Mouse (Mus musculus) intestine, postnatal 0 days (tissue): ENCODE measurements around the gene Prkaa1. TPM values are rescaled to one million over a fixed set of nuclear protein-coding genes. Genes with fewer than 3 reads are reported as not detected.

Experiments used
- ATAC-seq: fragments of 200-750 bp; cut with Nextera tagmentation; 2 replicates; pipeline ENCODE4 v1.8.0; 2017; ENCODE audit warnings: mild to moderate bottlenecking, moderate TSS enrichment, moderate library complexity
- H3K27ac ChIP-seq: fragments of 300-500 bp; sonication (generic); 2 replicates; pipeline ENCODE4 v1.5.1; 2014; ENCODE audit warnings: mild to moderate bottlenecking, low read depth, low read length, moderate library complexity
- H3K27me3 ChIP-seq: fragments of 300-500 bp; sonication (generic); replicated peaks from 2 replicates; pipeline ENCODE4 v1.6.1; 2014; ENCODE audit warnings: low read length, mixed read lengths; ENCODE audit not compliant: control insufficient read depth, insufficient read depth
- H3K36me3 ChIP-seq: fragments of 300-500 bp; sonication (generic); 2 replicates; pipeline ENCODE4 v1.6.1; 2014; ENCODE audit warnings: mild to moderate bottlenecking, moderate library complexity; ENCODE audit not compliant: control insufficient read depth, insufficient read depth
- H3K4me1 ChIP-seq: fragments of 300-500 bp; sonication (generic); replicated peaks from 2 replicates; pipeline ENCODE4 v1.6.1; 2014; ENCODE audit warnings: antibody characterized with exemption, low read length, mixed read lengths; ENCODE audit not compliant: control insufficient read depth, insufficient read depth
- H3K4me2 ChIP-seq: fragments of 300-500 bp; sonication (generic); replicated peaks from 2 replicates; pipeline ENCODE4 v1.6.1; 2014; ENCODE audit warnings: low read depth, mild to moderate bottlenecking, moderate library complexity
- H3K4me3 ChIP-seq: fragments of 300-500 bp; sonication (generic); 2 replicates; pipeline ENCODE4 v1.5.1; 2014; ENCODE audit warnings: low read depth, low read length
- H3K9ac ChIP-seq: fragments of 300-500 bp; sonication (generic); 2 replicates; pipeline ENCODE4 v1.6.1; 2014; ENCODE audit warnings: mild to moderate bottlenecking, low read depth, low read length
- H3K9me3 ChIP-seq: fragments of 300-500 bp; sonication (generic); 2 replicates; pipeline ENCODE4 v1.6.1; 2016; ENCODE audit warnings: mixed run types; ENCODE audit not compliant: control insufficient read depth
- CTCF ChIP-seq: sonication (generic); IDR thresholded peaks from 2 replicates; pipeline ENCODE4 v1.5.1; 2016; ENCODE audit warnings: low read depth, mild to moderate bottlenecking, control low read depth, antibody characterized with exemption, moderate library complexity
- WGBS: fragments of 180-500 bp; shearing (Covaris S2); extraction: QIAGEN DNeasy Blood & Tissue Kit; methylation state at CpG from one replicate; pipeline ENCODE4 v1.1.7; 2014; 5-methylcytosine and 5-hydroxymethylcytosine counted together
- polyA plus RNA-seq: library from polyadenylated mRNA; unstranded; fragments of >200 nt; fragmentation: Nextera tagmentation; extraction: Ambion mirVana; gene quantifications from 2 replicates; pipeline ENCODE4 v1.2.1, GENCODE M21; 2015

Gene Prkaa1
- 16.6 and 17.8 TPM in 2 replicates for polyA plus RNA-seq

GRCm38 (mm10) chr15:5143361-5144020, at the start of gene Prkaa1:
Gene Prkaa1, plus strand, starts transcription at chr15:5143861.
- Histone ChIP-seq H3K27me3 (no peaks in the 10 kb centered on the region), H3K9ac (peak within 1 kb of the TSS; percentile 91), H3K9me3 (no peaks in the 10 kb centered on the region), H3K4me1 (peaks cover 9% of the 10 kb centered on the region; the same call in 1 of the 2 replicates), H3K4me3 (peak within 1 kb of the TSS; percentile 99), H3K27ac (peak within 1 kb of the TSS; percentile 80), H3K4me2 (peak within 1 kb of the TSS; percentile 86), H3K36me3 (no peaks in the 10 kb centered on the region)
- peak; percentile 86 for ATAC-seq
- WGBS, result under 1% methylated on average over 73 of the region's 80 CpGs
- TF ChIP-seq CTCF, result peak; percentile 60

DNA sequence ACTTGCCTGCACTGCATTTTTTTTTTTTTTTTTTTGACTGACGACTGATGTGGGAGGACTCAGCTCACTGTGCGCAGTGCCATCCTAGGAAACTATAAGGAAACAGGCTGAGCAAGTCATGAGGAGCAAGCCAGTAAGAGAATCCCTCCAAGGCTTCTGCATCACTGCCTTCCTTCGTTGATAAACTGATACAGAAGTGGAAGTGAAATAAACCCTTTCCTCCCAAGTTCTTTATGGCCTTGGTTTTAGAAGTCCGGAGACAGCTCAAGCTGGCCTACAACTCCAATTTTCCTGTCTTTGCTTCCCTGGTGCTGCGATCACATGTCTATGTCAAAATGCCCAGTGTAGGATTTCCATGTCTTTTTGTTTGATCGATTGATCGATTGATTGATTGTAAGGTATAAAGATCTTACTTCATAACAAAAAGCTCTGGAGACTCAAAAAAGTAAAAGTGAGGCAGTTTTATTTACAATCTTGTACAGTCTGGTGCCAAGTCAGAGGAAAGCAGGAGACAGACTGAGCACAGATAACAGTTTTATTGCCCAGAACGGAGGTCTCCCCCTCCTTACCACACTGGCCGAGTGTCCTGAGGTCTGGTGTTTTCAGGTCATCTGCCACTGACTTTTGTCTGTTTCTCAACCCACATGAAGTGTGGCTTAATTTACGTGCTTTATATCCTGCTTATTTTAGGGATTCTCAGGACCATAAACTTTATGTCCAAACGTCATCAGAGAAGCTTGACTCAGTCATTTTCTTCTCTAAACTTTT, 47.9 kb upstream of the Prkaa1 start:
- no peak overlapping the region for H3K9ac ChIP-seq
- no peaks in the 10 kb centered on the region for H3K9me3 ChIP-seq
- no peaks in the 10 kb centered on the region for H3K27me3 ChIP-seq
- H3K27ac ChIP-seq, result no peak overlapping the region
- no peaks in the 10 kb centered on the region for H3K4me1 ChIP-seq
- H3K36me3 ChIP-seq, result peaks cover 13% of the 10 kb centered on the region
- WGBS, result 66% methylated on average over 11 of the region's 11 CpGs
- no peak for TF ChIP-seq CTCF
- ATAC-seq, result no peak
- no peak overlapping the region for H3K4me2 ChIP-seq
- no peak overlapping the region for H3K4me3 ChIP-seq

GRCm38 (mm10) chr15:5097376-5097775, 46.3 kb upstream of the Prkaa1 start:
- H3K9ac ChIP-seq, result no peak overlapping the region
- no peak overlapping the region for H3K27ac ChIP-seq
- TF ChIP-seq CTCF, result no peak
- no peaks in the 10 kb centered on the region for H3K9me3 ChIP-seq
- ATAC-seq, result no peak
- 85% methylated on average over 1 of the region's 1 CpGs for WGBS
- H3K27me3 ChIP-seq, result no peaks in the 10 kb centered on the region
- no peak overlapping the region for H3K4me3 ChIP-seq
- peaks cover 15% of the 10 kb centered on the region for H3K36me3 ChIP-seq
- H3K4me2 ChIP-seq, result no peak overlapping the region
- no peaks in the 10 kb centered on the region for H3K4me1 ChIP-seq

- no peaks in the 10 kb centered on the region for H3K27me3 ChIP-seq
- H3K4me1 ChIP-seq, result no peaks in the 10 kb centered on the region
- no peak overlapping the region for H3K4me3 ChIP-seq
- H3K9me3 ChIP-seq, result no peaks in the 10 kb centered on the region
- no peak for ATAC-seq
- peaks cover 18% of the 10 kb centered on the region for H3K36me3 ChIP-seq
- H3K27ac ChIP-seq, result no peak overlapping the region
- no peak overlapping the region for H3K4me2 ChIP-seq
- 94% methylated on average over 4 of the region's 4 CpGs for WGBS
- no peak for TF ChIP-seq CTCF
- H3K9ac ChIP-seq, result no peak overlapping the region
Measured at GRCm38 (mm10) chr15:5102312-5102711, 41.3 kb upstream of the Prkaa1 start.

GRCm38 (mm10) chr15:5105891-5106290, 37.8 kb upstream of the Prkaa1 start:
- Histone ChIP-seq H3K4me2 (no peak overlapping the region), H3K4me1 (no peaks in the 10 kb centered on the region), H3K9ac (no peak overlapping the region), H3K36me3 (peaks cover 6% of the 10 kb centered on the region; the same call in 1 of the 2 replicates), H3K27me3 (no peaks in the 10 kb centered on the region), H3K4me3 (no peak overlapping the region), H3K27ac (no peak overlapping the region), H3K9me3 (no peaks in the 10 kb centered on the region)
- WGBS, result 81% methylated on average over 6 of the region's 6 CpGs
- no peak for ATAC-seq
- no peak for TF ChIP-seq CTCF

- H3K9ac ChIP-seq, result no peak overlapping the region
- H3K4me1 ChIP-seq, result no peaks in the 10 kb centered on the region
- H3K27ac ChIP-seq, result no peak overlapping the region
- WGBS, result 47% methylated on average over 2 of the region's 2 CpGs
- H3K9me3 ChIP-seq, result no peaks in the 10 kb centered on the region
- no peak overlapping the region for H3K4me3 ChIP-seq
- TF ChIP-seq CTCF, result peak; percentile 58
- no peak overlapping the region for H3K4me2 ChIP-seq
- no peak for ATAC-seq
- no peaks in the 10 kb centered on the region for H3K27me3 ChIP-seq
- H3K36me3 ChIP-seq, result peaks cover 6% of the 10 kb centered on the region; the same call in 1 of the 2 replicates
Measured at GRCm38 (mm10) chr15:5106293-5106692, 37.4 kb upstream of the Prkaa1 start.
